ENCODE assay signal across 8 mouse cellular contexts in the genomic region with DNA sequence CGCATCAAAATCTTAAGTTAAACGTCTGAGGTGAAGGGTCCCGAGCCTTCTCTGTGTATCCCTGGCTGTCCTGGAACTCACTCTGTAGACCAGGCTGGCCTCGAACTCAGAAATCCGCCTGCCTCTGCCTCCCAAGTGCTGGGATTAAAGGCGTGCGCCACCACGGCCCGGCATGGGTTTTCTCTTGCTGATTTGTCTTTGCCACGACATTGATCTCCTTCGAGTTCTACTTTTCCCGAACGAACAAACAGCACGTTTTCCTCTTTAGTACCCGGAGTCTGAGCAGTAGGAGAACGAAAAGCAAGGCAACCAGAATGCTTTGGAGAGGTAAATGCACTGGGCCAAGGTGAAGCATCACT. TPM values are rescaled to one million over a fixed set of nuclear protein-coding genes. Genes with fewer than 3 reads are reported as not detected.
DNase-seq lines count a peak whose midpoint lies in the region; ATAC-seq and TF ChIP-seq lines count a peak whose summit lies in the region.
"Not testable (repeated sequence)": the region's sequence is repeated elsewhere in the genome, so short reads cannot be mapped to it uniquely, and the experiment has no call there.
"Had no signal": no experiment of that assay in that cellular context is flagged by ENCODE, and none has a peak within 500 bp of the region (broad histone marks: within the 10 kb centered on the region; RNA-seq: fewer than 3 reads in every experiment).

No protein-coding gene starts in this region.

- 41% methylated on average over 16 of the region's 16 CpGs for WGBS in cerebellum, adult 2 months
- 49% methylated on average over 16 of the region's 16 CpGs for WGBS in forebrain, embryonic 13.5 days
- 36% methylated on average over 16 of the region's 16 CpGs for WGBS in heart, embryonic 16.5 days
- 35% methylated on average over 16 of the region's 16 CpGs for WGBS in intestine, postnatal 0 days
- WGBS in limb, embryonic 15.5 days, result 44% methylated on average over 16 of the region's 16 CpGs
- WGBS in lung, postnatal 0 days, result 43% methylated on average over 16 of the region's 16 CpGs
- 50% methylated on average over 16 of the region's 16 CpGs for whole genome bisulfite sequencing in neural tube, embryonic 12.5 days

- H3K4me1 ChIP-seq in cerebellum, adult 2 months (ENCODE audit: control insufficient read depth, insufficient read depth, low read length), result peaks cover 18% of the 10 kb centered on the region
- peaks cover 30% of the 10 kb centered on the region for H3K4me1 ChIP-seq in forebrain, embryonic 13.5 days
- H3K4me1 ChIP-seq in heart, embryonic 16.5 days (ENCODE audit: control insufficient read depth, insufficient read depth, low read length), result peaks cover 39% of the 10 kb centered on the region
- not testable (repeated sequence) for H3K4me1 ChIP-seq in intestine, postnatal 0 days (replicated peaks; ENCODE audit: control insufficient read depth, insufficient read depth, low read length); lung, postnatal 0 days (ENCODE audit: insufficient read depth, low read depth, low read length)
- peaks cover 33% of the 10 kb centered on the region for H3K4me1 ChIP-seq in limb, embryonic 15.5 days
- H3K4me1 ChIP-seq in neural tube, embryonic 12.5 days, result peaks cover 38% of the 10 kb centered on the region

- peak overlapping the region; percentile 97 for H3K9ac ChIP-seq in forebrain, embryonic 13.5 days
- peak overlapping the region; percentile 89 for H3K9ac ChIP-seq in heart, embryonic 16.5 days (ENCODE audit: low read length)
- H3K9ac ChIP-seq in intestine, postnatal 0 days (ENCODE audit: low read depth, low read length), result peak overlapping the region; percentile 96
- peak overlapping the region; percentile 95 for H3K9ac ChIP-seq in limb, embryonic 15.5 days
- H3K9ac ChIP-seq in lung, postnatal 0 days (replicated peaks; ENCODE audit: low read depth), result peak overlapping the region; percentile 92
- H3K9ac ChIP-seq in neural tube, embryonic 12.5 days, result not testable (repeated sequence)

- not testable (repeated sequence) for DNase-seq in cerebellum, adult 2 months; lung, postnatal 0 days (ENCODE audit: low spot score)

- H3K27ac ChIP-seq in cerebellum, adult 2 months (ENCODE audit: insufficient read depth, low read length), result 0 out of 2 replicates have a peak overlapping the region, but pooled peaks have one; percentile 2
- H3K27ac ChIP-seq in forebrain, embryonic 13.5 days, result peak overlapping the region; percentile 96
- H3K27ac ChIP-seq in heart, embryonic 16.5 days (ENCODE audit: low read length), result peak overlapping the region; percentile 95
- H3K27ac ChIP-seq in intestine, postnatal 0 days (ENCODE audit: low read depth, low read length), result peak overlapping the region; percentile 98
- H3K27ac ChIP-seq in limb, embryonic 15.5 days, result peak overlapping the region; percentile 98
- peak overlapping the region; percentile 98; the same call in 1 of the 2 replicates for H3K27ac ChIP-seq in lung, postnatal 0 days (ENCODE audit: low read length)
- peak overlapping the region; percentile 91; the same call in 1 of the 2 replicates for H3K27ac ChIP-seq in neural tube, embryonic 12.5 days

- H3K4me2 ChIP-seq in forebrain, embryonic 13.5 days, result peak overlapping the region; percentile 93
- peak overlapping the region; percentile 59 for H3K4me2 ChIP-seq in heart, embryonic 16.5 days (ENCODE audit: low read depth, low read length)
- H3K4me2 ChIP-seq in intestine, postnatal 0 days (replicated peaks; ENCODE audit: low read depth), result peak overlapping the region; percentile 77
- peak overlapping the region; percentile 62 for H3K4me2 ChIP-seq in limb, embryonic 15.5 days
- H3K4me2 ChIP-seq in lung, postnatal 0 days (replicated peaks; ENCODE audit: low read depth, low read length), result peak overlapping the region; percentile 58; the same call in 1 of the 2 replicates
- H3K4me2 ChIP-seq in neural tube, embryonic 12.5 days (replicated peaks), result peak overlapping the region; percentile 97

- peaks cover 48% of the 10 kb centered on the region for H3K36me3 ChIP-seq in forebrain, embryonic 13.5 days (ENCODE audit: poor library complexity, severe bottlenecking)
- not testable (repeated sequence) for H3K36me3 ChIP-seq in heart, embryonic 16.5 days (ENCODE audit: control insufficient read depth, insufficient read depth); lung, postnatal 0 days (ENCODE audit: insufficient read depth, low read length)
- peaks cover 17% of the 10 kb centered on the region for H3K36me3 ChIP-seq in intestine, postnatal 0 days (ENCODE audit: control insufficient read depth, insufficient read depth)
- peaks cover 26% of the 10 kb centered on the region for H3K36me3 ChIP-seq in limb, embryonic 15.5 days
- peaks cover 31% of the 10 kb centered on the region for H3K36me3 ChIP-seq in neural tube, embryonic 12.5 days

- TF ChIP-seq CTCF in cerebellum, adult 2 months (IDR thresholded peaks at IDR 0.05; ENCODE audit: borderline replicate concordance, insufficient read depth, low read depth, low read length); intestine, postnatal 0 days (IDR thresholded peaks at IDR 0.05; ENCODE audit: low read depth); lung, postnatal 0 days (IDR thresholded peaks at IDR 0.05): not testable (repeated sequence)

- ATAC-seq in forebrain, embryonic 13.5 days; heart, embryonic 16.5 days (replicated peaks; ENCODE audit: extremely low read depth, insufficient read depth, low FRiP score); intestine, postnatal 0 days; limb, embryonic 15.5 days (ENCODE audit: insufficient number of reproducible peaks, low FRiP score, low TSS enrichment, low read depth); lung, postnatal 0 days; neural tube, embryonic 12.5 days (ENCODE audit: low FRiP score, low read depth): not testable (repeated sequence)

- not testable (repeated sequence) for TF ChIP-seq EP300 in lung, postnatal 0 days (IDR thresholded peaks at IDR 0.05)

- peak overlapping the region; percentile 94 for H3K4me3 ChIP-seq in cerebellum, adult 2 months (replicated peaks; ENCODE audit: insufficient read depth, low read depth, low read length)
- H3K4me3 ChIP-seq in forebrain, embryonic 13.5 days, result peak overlapping the region; percentile 84
- H3K4me3 ChIP-seq in heart, embryonic 16.5 days (ENCODE audit: low read length), result peak overlapping the region; percentile 71
- H3K4me3 ChIP-seq in intestine, postnatal 0 days (ENCODE audit: low read depth, low read length), result peak overlapping the region; percentile 95
- peak overlapping the region; percentile 84 for H3K4me3 ChIP-seq in limb, embryonic 15.5 days
- H3K4me3 ChIP-seq in lung, postnatal 0 days (ENCODE audit: low read depth, low read length), result peak overlapping the region; percentile 92
- H3K4me3 ChIP-seq in neural tube, embryonic 12.5 days, result peak overlapping the region; percentile 78

- not testable (repeated sequence) for TF ChIP-seq POLR2A in cerebellum, adult 2 months (IDR thresholded peaks at IDR 0.05; ENCODE audit: borderline replicate concordance, insufficient read depth, low read length)

- not testable (repeated sequence) for H3K9me3 ChIP-seq in forebrain, embryonic 13.5 days (replicated peaks); heart, embryonic 16.5 days (replicated peaks; ENCODE audit: control insufficient read depth, low read length); intestine, postnatal 0 days (ENCODE audit: control insufficient read depth); limb, embryonic 15.5 days; lung, postnatal 0 days (ENCODE audit: low read length); neural tube, embryonic 12.5 days

- H3K27me3 ChIP-seq in cerebellum, adult 2 months (ENCODE audit: control insufficient read depth, insufficient read depth, low read length); heart, embryonic 16.5 days (ENCODE audit: control insufficient read depth, insufficient read depth, low read length); intestine, postnatal 0 days (replicated peaks; ENCODE audit: control insufficient read depth, insufficient read depth, low read length); limb, embryonic 15.5 days; lung, postnatal 0 days (replicated peaks; ENCODE audit: insufficient read depth, low read length); neural tube, embryonic 12.5 days (replicated peaks): not testable (repeated sequence)
- H3K27me3 ChIP-seq in forebrain, embryonic 13.5 days, result peaks cover 19% of the 10 kb centered on the region; the same call in 1 of the 2 replicates

RNA-seq across cellular contexts. Expression of a gene that starts 0.3 kb away (rescaled TPM):
- 82.3 and 87.1 TPM in 2 replicates for polyA plus RNA-seq in cerebellum, adult 2 months (2012; rRNA removed)
- polyA plus RNA-seq in forebrain, embryonic 13.5 days (2015; fragmentation: Nextera tagmentation; extraction: Ambion mirVana), result 118 and 130 TPM in 2 replicates
- polyA plus RNA-seq in heart, embryonic 16.5 days (2015; fragmentation: Nextera tagmentation; extraction: Ambion mirVana), result 21.7 and 21.9 TPM in 2 replicates
- polyA plus RNA-seq in intestine, postnatal 0 days (2015; fragmentation: Nextera tagmentation; extraction: Ambion mirVana), result 13.2 and 13.3 TPM in 2 replicates
- polyA plus RNA-seq in limb, embryonic 15.5 days (2015; fragmentation: Nextera tagmentation; extraction: Ambion mirVana), result 25.0 and 29.9 TPM in 2 replicates
- polyA plus RNA-seq in lung, postnatal 0 days (2015; fragmentation: Nextera tagmentation; extraction: Ambion mirVana), result 19.7 and 20.4 TPM in 2 replicates
- polyA plus RNA-seq in neural tube, embryonic 12.5 days (2016; fragmentation: Nextera tagmentation; extraction: Ambion mirVana), result 142 and 146 TPM in 2 replicates

RNA-seq across cellular contexts. Expression of a gene that starts 3.7 kb away (rescaled TPM):
- not detected in 2 replicates for polyA plus RNA-seq in cerebellum, adult 2 months (2012; rRNA removed)
- not detected in 2 replicates for polyA plus RNA-seq in forebrain, embryonic 13.5 days (2015; fragmentation: Nextera tagmentation; extraction: Ambion mirVana)
- polyA plus RNA-seq in heart, embryonic 16.5 days (2015; fragmentation: Nextera tagmentation; extraction: Ambion mirVana), result not detected in 2 replicates
- polyA plus RNA-seq in intestine, postnatal 0 days (2015; fragmentation: Nextera tagmentation; extraction: Ambion mirVana), result 1.2 and 3.0 TPM in 2 replicates
- polyA plus RNA-seq in limb, embryonic 15.5 days (2015; fragmentation: Nextera tagmentation; extraction: Ambion mirVana), result not detected in 2 replicates
- 3.2 TPM in 1 of 2 replicates, not detected in the other for polyA plus RNA-seq in lung, postnatal 0 days (2015; fragmentation: Nextera tagmentation; extraction: Ambion mirVana)
- not detected in 2 replicates for polyA plus RNA-seq in neural tube, embryonic 12.5 days (2016; fragmentation: Nextera tagmentation; extraction: Ambion mirVana)
- polyA plus RNA-seq: gonadal fat pad, adult 2 months had no signal

RNA-seq across cellular contexts. Expression of a gene that starts 15.7 kb away (rescaled TPM):
- polyA plus RNA-seq in cerebellum, adult 2 months (2012; rRNA removed), result 130 and 143 TPM in 2 replicates
- polyA plus RNA-seq in forebrain, embryonic 13.5 days (2015; fragmentation: Nextera tagmentation; extraction: Ambion mirVana), result 1.2 and 1.3 TPM in 2 replicates
- 2.4 and 2.7 TPM in 2 replicates for polyA plus RNA-seq in heart, embryonic 16.5 days (2015; fragmentation: Nextera tagmentation; extraction: Ambion mirVana)
- 124 and 136 TPM in 2 replicates for polyA plus RNA-seq in intestine, postnatal 0 days (2015; fragmentation: Nextera tagmentation; extraction: Ambion mirVana)
- 0.42 and 4.3 TPM in 2 replicates for polyA plus RNA-seq in limb, embryonic 15.5 days (2015; fragmentation: Nextera tagmentation; extraction: Ambion mirVana)
- 10.0 and 13.2 TPM in 2 replicates for polyA plus RNA-seq in lung, postnatal 0 days (2015; fragmentation: Nextera tagmentation; extraction: Ambion mirVana)
- polyA plus RNA-seq in neural tube, embryonic 12.5 days (2016; fragmentation: Nextera tagmentation; extraction: Ambion mirVana), result 0.97 and 1.4 TPM in 2 replicates

RNA-seq across cellular contexts. Expression of a gene that starts 23.8 kb away (rescaled TPM):
- polyA plus RNA-seq in cerebellum, adult 2 months (2012; rRNA removed), result 351 and 364 TPM in 2 replicates
- polyA plus RNA-seq in forebrain, embryonic 13.5 days (2015; fragmentation: Nextera tagmentation; extraction: Ambion mirVana), result 177 and 190 TPM in 2 replicates
- 217 and 241 TPM in 2 replicates for polyA plus RNA-seq in heart, embryonic 16.5 days (2015; fragmentation: Nextera tagmentation; extraction: Ambion mirVana)
- polyA plus RNA-seq in intestine, postnatal 0 days (2015; fragmentation: Nextera tagmentation; extraction: Ambion mirVana), result 298 and 301 TPM in 2 replicates
- polyA plus RNA-seq in limb, embryonic 15.5 days (2015; fragmentation: Nextera tagmentation; extraction: Ambion mirVana), result 162 and 175 TPM in 2 replicates
- 197 and 206 TPM in 2 replicates for polyA plus RNA-seq in lung, postnatal 0 days (2015; fragmentation: Nextera tagmentation; extraction: Ambion mirVana)
- 169 and 170 TPM in 2 replicates for polyA plus RNA-seq in neural tube, embryonic 12.5 days (2016; fragmentation: Nextera tagmentation; extraction: Ambion mirVana)

RNA-seq across cellular contexts. Expression of a gene that starts 31.5 kb away (rescaled TPM):
- polyA plus RNA-seq in cerebellum, adult 2 months (2012; rRNA removed), result 102 and 104 TPM in 2 replicates
- polyA plus RNA-seq in forebrain, embryonic 13.5 days (2015; fragmentation: Nextera tagmentation; extraction: Ambion mirVana), result 15.1 and 17.0 TPM in 2 replicates
- 1.6 TPM in 2 replicates for polyA plus RNA-seq in heart, embryonic 16.5 days (2015; fragmentation: Nextera tagmentation; extraction: Ambion mirVana)
- polyA plus RNA-seq in intestine, postnatal 0 days (2015; fragmentation: Nextera tagmentation; extraction: Ambion mirVana), result 1.4 and 2.1 TPM in 2 replicates
- 1.2 and 2.2 TPM in 2 replicates for polyA plus RNA-seq in limb, embryonic 15.5 days (2015; fragmentation: Nextera tagmentation; extraction: Ambion mirVana)
- 1.3 TPM in 2 replicates for polyA plus RNA-seq in lung, postnatal 0 days (2015; fragmentation: Nextera tagmentation; extraction: Ambion mirVana)
- polyA plus RNA-seq in neural tube, embryonic 12.5 days (2016; fragmentation: Nextera tagmentation; extraction: Ambion mirVana), result 54.3 and 62.6 TPM in 2 replicates

Comparison
In these comparisons a context has a peak if more than half of its experiments do, and no peak if none do; other contexts are left out.
1. H3K27ac ChIP-seq: peak in every context shown above with its lines; median percentile 98 in intestine, postnatal 0 days; 98 in limb, embryonic 15.5 days; 98 in lung, postnatal 0 days; 96 in forebrain, embryonic 13.5 days; 95 in heart, embryonic 16.5 days; 91 in neural tube, embryonic 12.5 days; 2 in cerebellum, adult 2 months.